Mouse (Mus musculus) brain, embryonic 14.5 days (tissue): ENCODE data around the gene Ier5l. TPM values are rescaled to one million over a fixed set of nuclear protein-coding genes. Genes with fewer than 3 reads are reported as not detected.

ENCODE experiments used
- DNase-seq: peaks from one replicate; pipeline ENCODE4 v3.0.0-alpha.2; 2011; ENCODE audit warnings: low read depth
- CTCF ChIP-seq: fragments of 200-500 bp; IDR thresholded peaks from 2 replicates; pipeline ENCODE4 v1.5.1; 2012; ENCODE audit warnings: inconsistent platforms, mild to moderate bottlenecking, moderate library complexity, borderline replicate concordance; ENCODE audit not compliant: insufficient read depth, insufficient read length; ENCODE audit errors: extremely low read depth
- POLR2A ChIP-seq: fragments of 200-500 bp; IDR thresholded peaks from 2 replicates; pipeline ENCODE4 v1.6.1; 2012; ENCODE audit warnings: mild to moderate bottlenecking, inconsistent platforms, borderline replicate concordance; ENCODE audit not compliant: poor library complexity, insufficient read depth, insufficient read length, severe bottlenecking; ENCODE audit errors: extremely low read depth
- polyA plus RNA-seq: library from polyadenylated mRNA; depleted of rRNA; stranded (reverse); fragments of >200 nt; gene quantifications from 2 replicates; pipeline ENCODE4 v1.2.3, GENCODE M21; 2012; rRNA removed

Ier5l gene
- 26.1 and 37.9 TPM in 2 replicates for polyA plus RNA-seq

DNA sequence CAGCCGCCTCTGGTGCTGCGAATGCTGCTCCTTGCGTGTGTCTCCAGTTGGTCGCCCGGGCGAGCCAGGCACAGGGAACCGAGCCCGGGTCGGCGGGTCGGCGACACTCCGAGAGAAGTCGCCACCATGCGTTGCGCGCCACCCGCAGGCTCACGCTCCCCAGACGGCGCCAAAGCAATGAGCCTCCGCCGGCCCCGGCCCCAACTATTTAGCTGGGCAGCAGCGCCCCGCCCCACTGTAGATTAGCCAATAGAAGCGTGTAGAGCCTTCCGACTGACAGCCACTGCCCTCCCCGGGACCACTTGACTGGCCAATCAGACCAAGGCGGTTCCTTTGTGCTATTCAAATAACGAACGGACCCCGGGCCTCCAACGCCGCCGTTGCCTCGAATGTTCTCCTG lies at the start of gene Ier5l:
Gene Ier5l, minus strand, starts transcription at position 181 of the 400 bp plus-strand sequence.
- peak; percentile 99 for DNase-seq
- TF ChIP-seq POLR2A (peak; percentile 98), CTCF (no peak)

DNA sequence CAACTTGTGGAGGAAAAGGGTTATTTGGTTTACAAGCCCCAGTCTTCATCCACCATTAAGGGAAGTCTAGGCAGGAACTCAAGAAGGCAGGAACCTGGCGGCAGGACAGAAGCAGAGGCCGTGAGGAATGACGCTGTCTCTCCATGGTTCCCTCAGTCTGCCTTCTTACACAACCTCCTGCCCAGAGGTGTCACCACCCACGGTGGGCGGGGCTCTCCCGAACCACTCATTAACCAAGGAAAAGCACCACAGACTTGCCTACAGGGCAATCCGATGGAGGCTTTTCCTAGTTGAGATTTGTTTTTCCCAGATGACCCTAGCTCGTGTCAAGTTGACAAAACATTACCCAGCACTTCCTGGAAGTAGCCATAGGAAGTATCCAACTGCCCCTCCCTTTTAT lies 49.7 kb upstream of the Ier5l start:
- TF ChIP-seq POLR2A (no peak), CTCF (no peak)

DNA sequence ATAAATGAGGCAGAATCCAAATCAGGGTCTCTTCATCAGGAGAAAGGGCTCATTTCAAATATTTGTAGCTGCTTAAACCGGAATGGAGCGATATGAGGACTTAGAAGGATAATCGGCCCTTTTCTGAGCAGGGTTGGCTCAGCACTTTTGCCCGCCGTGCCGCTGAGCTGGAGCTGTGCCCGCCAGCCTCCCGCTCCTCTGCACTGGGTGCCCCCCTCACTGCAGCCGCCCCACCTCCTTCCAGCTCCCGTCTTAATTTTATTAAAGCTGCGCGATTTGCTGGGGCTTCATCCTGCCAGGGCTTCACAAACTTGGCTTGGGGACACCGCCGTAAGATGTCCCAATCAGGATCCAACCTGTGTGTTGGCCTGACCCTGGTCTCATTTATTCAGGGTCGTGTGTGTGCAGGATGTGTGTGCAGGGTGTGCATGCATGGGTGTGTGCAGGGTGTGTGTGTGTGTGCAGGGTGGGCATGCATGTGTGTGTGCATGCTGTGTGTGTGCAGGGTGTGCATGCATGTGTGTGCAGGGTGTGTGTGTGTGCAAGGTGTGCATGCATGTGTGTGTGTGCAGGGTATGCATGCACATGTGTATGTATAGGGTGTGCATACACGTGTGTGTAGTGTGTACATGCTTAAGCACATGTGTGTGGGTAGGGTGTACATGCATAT lies 36.8 kb upstream of the Ier5l start:
- TF ChIP-seq CTCF: no peak
- no peak for TF ChIP-seq POLR2A
- peak; percentile 64 for DNase-seq

More for the DNA sequence above, 49.7 kb upstream of the Ier5l start:
- no peak for DNase-seq

DNA sequence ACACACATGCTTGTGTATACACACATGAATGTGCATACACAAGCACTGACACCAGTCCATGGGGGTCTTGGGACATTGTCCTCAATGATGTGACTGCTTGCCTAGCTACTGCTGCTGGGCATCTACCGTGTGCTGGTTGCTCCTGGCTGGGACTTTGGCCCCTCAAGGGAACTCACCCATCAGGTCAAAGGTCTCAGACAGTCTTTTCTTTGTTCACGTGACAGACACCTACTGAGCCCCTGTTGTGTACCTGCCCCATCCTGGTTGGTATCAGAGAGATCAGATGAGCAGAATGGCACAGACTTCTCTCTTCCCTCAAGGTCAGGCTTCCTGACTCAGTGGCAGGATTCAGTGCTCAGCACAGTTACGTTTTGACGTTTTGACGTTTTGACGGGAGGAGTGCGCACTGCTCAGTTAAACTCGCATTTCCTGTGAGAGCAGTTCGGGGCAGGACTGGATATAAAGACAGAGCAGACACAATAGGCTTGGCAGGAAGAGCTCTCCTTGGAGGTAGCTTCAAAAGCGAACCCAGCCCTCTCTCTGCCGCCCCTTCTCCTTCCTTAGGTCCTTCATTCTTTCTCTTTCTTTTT lies 33.2 kb upstream of the Ier5l start:
- no peak for TF ChIP-seq CTCF
- TF ChIP-seq POLR2A: no peak
- DNase-seq: no peak

DNA sequence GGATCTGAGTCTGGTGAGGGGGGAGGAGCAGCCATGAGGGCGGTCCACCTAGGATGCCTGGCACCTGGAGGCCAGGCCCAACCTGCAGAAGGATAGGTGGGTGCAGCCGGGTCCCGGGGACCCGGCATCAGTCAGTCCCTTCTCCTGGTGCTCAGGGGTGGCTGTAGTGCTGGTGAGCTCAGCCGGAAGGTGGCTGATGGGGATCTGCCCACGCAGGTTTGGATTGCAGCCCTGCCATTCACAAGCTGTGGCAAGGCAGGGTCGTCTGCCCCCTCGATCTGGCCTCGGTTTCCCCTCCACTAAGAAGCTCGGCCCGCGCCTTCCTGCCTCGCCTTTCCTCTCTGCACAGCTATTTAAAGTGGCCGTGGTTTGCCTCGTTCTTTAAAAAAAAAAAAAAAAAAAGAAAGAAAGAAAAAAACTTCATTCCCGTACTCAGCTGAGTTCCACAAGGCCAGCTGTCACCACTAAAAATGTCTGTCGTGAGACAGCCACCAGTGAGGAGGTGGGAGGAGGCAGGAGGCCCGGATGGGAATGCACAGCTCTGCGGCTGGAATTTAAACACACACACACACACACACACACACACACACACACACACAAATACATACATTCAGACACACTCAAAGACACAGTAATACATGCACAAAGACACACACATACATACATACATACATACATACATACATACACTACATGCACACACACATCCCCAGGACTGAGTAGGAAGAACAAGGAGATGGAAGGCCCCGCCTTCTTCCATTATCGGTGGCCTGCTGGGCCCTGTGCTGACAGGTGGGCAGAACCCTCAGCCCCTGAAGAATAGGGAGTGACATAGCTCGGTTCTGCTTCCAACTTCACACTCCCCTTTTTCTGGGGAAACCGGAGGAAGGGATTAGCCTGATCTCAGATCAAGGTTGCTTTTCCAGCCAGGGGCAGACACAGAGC lies 29.9 kb upstream of the Ier5l start:
- peak; percentile 50 for DNase-seq
- no peak for TF ChIP-seq POLR2A
- TF ChIP-seq CTCF: no peak

DNA sequence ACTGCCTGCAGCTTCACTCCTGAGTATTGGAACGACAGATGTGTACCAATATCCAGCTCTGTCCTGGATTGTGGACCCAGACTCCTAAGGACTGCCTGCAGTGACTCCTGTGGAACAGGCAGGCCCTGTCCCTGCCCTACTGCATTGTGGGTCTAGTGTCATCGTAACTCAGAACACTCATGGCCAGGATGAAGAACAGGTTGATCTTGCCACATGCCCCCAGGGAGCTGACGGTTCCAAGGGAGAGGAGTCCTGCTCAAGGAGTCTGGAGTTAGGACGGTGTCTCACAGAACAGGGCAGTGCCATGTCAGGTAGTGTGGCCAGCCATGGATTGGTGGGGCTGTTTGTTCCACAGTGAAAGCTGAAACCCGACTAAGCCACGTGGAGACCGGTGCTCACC lies 27.7 kb upstream of the Ier5l start:
- no peak for DNase-seq
- TF ChIP-seq POLR2A: no peak
- TF ChIP-seq CTCF: no peak

DNA sequence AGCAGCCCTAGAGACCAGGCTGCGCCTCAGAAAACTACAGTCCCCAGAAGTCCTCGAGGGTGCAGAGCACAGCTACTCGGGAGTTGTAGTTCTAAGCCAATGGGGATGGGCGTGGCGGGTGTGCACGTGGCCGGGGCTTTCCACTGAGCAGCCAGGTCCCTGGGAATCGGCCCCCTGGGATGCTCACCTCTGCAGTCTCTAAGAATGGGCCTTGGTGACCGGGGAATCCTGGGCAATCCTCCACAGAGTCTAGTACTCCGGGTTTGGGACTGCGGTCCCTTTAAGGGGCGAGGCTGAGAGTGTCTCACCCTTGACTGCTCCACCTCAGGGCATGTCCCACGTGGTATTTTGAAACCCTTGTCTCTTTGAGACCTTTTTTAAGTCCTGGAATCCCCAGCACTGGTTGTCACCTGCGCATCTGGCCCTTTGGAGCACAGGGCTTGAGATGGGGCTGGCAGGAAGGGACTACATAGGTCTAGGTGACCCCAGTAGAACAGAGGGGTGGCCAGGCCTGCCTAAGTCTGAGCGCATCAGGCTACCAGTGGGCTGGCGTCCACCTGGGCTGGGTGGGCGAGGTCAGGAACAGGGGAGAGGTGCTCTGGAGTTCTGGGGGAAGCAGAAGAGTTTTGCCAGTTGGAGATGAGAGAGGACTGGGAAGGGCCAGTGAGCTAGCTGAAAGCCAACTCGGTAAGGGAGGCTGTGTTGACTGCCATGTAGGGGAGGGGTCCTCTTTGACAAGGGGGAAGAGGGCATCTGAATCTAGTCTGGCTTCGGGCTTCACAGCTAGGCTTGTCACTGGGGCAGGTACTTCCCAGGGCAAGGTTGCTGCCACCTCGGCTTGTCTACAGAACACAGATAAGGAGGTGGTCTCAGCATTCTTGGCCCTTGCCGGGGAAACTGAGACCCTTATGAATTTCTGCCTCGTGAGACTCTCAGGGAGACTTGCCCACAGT lies 22.2 kb upstream of the Ier5l start:
- peak; percentile 89 for DNase-seq
- TF ChIP-seq POLR2A: no peak
- TF ChIP-seq CTCF: no peak

DNA sequence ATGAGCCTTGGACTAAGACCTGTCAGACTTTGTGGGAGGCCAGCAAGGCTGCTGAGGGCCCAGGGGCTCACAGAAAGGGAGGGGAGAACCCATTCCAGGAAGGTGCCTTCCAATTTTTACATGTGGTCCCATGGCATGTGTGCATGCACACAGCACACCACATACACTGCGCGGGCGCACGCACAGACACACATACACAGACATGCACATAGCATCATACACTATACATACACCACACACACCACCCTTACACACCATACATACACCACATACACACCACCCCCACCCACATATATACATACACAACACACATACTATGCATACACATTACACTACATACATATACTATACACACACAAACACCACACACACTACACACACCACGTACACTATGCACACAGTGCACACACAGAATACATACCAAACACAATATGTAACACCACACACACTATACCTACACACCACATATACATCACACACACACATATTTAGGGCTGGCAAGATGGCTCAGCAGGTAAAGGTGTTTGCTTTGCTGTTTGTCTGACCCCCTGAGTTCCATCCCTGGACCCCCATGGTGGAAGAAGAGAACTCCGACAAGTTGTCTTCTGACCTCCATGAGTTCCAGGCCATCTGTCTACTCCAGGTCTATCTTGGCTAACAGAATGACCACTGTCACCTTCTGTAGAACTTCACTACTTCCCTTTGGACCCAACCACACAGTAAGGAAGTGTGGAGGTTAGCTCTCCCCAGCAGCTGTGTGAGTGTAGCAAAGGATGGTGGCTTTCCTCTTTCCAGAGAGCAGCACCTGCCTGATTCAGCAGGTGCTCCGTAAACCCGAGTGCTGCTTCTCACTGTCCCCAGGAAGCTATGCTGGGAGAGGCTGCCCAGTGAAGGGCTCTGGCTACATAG lies 21.2 kb upstream of the Ier5l start:
- DNase-seq: no peak
- TF ChIP-seq POLR2A (no peak), CTCF (no peak)

DNA sequence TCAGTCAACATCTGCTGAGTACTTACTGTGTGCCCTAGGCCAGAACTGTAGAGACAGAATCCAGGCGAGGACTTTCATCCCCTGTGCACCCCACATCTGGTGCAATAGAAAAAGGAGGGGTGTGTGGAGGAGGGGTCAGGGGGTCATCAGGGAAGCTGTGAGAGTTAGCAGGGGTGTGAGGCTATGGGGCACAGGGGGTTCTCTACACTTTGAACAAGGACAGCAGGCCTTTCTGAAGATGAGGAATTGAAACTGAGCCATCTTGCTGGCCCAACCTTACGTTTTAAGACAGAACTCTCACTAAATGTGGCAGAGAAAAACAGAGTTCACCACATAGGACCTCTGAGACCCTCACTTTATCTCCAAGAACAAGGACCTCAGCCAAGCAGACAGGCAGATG lies 16.4 kb upstream of the Ier5l start:
- TF ChIP-seq POLR2A (no peak), CTCF (no peak)
- DNase-seq: no peak
